Mouse (Mus musculus) brain, embryonic 14.5 days (tissue): ENCODE results near the gene Hist1h3e. TPM values are rescaled to one million over a fixed set of nuclear protein-coding genes. Genes with fewer than 3 reads are reported as not detected.

Experiments
- DNase-seq: peaks from one replicate; pipeline ENCODE4 v3.0.0-alpha.2; 2011; ENCODE audit warnings: low read depth
- CTCF ChIP-seq: fragments of 200-500 bp; IDR thresholded peaks from 2 replicates; pipeline ENCODE4 v1.5.1; 2012; ENCODE audit warnings: inconsistent platforms, mild to moderate bottlenecking, moderate library complexity, borderline replicate concordance; ENCODE audit not compliant: insufficient read depth, insufficient read length; ENCODE audit errors: extremely low read depth
- POLR2A ChIP-seq: fragments of 200-500 bp; IDR thresholded peaks from 2 replicates; pipeline ENCODE4 v1.6.1; 2012; ENCODE audit warnings: mild to moderate bottlenecking, inconsistent platforms, borderline replicate concordance; ENCODE audit not compliant: poor library complexity, insufficient read depth, insufficient read length, severe bottlenecking; ENCODE audit errors: extremely low read depth
- polyA plus RNA-seq: library from polyadenylated mRNA; depleted of rRNA; stranded (reverse); fragments of >200 nt; gene quantifications from 2 replicates; pipeline ENCODE4 v1.2.3, GENCODE M21; 2012

Gene Hist1h3e
- polyA plus RNA-seq, 1 experiment = 34.2 TPM

DNA sequence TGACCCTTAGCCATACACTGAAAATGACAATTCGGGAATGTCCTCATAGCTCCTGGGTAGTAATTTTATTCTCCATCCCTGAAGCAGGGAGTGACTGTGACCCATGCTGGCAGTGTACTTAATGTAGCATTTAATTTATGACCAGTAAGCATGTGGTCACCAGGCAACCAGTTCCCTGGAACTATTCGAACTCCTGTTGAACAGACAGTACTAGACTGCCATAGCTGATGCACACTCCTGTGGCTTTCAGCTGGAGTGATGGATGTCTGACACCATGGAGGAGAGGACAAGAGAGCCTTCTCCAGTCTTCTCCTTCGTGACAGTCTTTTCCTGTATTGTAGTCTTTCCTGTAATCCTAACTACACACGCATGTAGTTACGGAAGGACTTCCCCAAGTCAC is 33.2 kb downstream of the Hist1h3e start:
- DNase-seq = peak; percentile 15
- TF ChIP-seq POLR2A (no peak), CTCF (no peak)

DNA sequence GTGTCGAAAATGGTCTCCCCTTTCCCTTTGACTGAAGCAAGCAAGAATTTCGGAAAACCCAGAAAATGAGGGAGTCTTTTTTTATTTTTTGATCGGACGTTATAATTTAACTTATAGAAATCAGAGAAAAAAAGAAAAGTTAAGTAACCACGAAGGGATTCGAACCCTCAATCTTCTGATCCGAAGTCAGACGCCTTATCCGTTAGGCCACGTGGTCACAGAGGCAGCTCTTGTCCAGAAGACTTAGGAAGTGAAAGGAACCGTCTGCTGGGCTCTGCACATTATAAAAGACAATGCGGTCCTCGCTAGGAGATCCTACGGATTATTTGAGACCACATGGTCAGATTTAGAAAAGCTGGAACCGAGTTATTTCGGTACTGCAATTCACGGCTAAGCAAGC is 35.9 kb downstream of the Hist1h3e start:
- peak; percentile 96 for DNase-seq
- TF ChIP-seq CTCF (no peak), POLR2A (no peak)

DNA sequence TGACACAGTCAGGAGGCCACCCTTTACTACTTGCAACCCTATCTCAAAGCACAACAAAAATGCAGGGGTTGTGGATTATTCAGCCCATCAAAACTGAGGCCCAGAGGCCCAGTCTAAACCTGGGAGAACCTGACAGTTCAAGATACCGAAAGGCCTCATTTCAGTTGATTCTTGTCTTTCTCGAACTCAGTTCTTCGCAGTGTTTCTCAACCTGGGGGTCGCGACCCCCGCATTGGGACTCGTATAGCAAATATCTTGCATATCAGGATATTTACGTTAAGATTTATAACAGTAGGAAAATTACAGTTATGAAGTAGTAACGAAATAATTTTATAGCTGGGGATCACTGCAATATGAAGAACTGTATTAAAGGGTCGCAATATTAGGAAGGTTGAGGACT is 36.3 kb downstream of the Hist1h3e start:
- DNase-seq = no peak
- TF ChIP-seq CTCF = no peak
- TF ChIP-seq POLR2A = no peak

DNA sequence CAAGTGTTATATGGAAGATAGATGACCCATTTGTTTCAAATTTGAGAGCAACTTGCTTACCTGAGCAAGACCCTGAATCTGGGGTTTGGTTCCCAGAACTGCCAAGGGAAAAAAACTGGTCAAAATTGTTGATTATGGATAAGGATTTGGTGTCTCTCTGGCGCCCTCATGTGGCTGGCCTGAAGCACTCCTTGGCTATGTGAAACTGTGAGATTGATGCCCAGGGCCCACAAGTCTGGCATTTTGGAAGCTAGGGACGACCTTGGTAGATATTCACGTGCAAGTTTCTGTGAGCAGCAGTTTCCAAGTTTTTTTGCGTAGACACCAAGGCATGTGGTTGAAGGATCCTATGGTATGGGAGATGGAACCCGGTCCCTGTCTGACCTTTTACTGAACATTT is 37.5 kb downstream of the Hist1h3e start:
- TF ChIP-seq CTCF (peak; percentile 84; the same call in 1 of the 2 replicates), POLR2A (no peak)
- peak; percentile 94 for DNase-seq

DNA sequence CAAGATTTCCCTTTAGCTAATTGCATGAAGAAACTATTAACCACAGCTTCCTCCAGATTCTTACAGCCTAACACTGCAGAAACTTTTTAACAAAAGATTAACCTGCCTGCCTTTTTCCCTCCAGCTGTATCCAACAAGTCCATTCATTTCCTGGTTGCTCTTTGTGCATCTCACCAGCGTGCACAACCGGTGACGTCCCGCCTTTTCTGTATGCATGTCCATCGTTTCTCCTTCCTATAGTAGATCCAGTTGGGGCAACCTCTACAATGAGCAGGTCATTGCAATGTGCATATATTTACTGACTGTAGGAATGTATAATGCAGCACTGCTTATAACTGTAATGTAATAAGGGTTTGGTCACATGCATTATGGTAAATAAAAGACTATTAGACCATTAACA is 38.2 kb downstream of the Hist1h3e start:
- DNase-seq = no peak
- no peak for TF ChIP-seq CTCF
- TF ChIP-seq POLR2A = no peak

DNA sequence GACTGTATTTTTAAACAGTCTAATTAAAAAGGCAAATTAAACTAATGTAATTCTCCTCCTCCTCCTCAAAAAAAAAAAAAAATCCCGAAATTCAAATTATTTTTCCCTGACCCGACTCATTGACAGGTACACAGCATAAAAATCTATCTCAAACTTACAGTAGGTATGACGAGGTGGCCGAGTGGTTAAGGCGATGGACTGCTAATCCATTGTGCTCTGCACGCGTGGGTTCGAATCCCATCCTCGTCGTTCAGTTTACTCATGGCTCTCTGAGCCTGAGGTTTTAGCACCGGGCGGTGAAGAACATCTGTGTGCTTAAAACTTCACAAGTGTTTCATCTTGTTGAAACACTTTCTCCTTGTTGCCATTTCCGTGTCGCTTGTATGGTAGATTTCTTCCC is 40.5 kb downstream of the Hist1h3e start:
- TF ChIP-seq CTCF = no peak
- TF ChIP-seq POLR2A = no peak
- peak; percentile 73 for DNase-seq

DNA sequence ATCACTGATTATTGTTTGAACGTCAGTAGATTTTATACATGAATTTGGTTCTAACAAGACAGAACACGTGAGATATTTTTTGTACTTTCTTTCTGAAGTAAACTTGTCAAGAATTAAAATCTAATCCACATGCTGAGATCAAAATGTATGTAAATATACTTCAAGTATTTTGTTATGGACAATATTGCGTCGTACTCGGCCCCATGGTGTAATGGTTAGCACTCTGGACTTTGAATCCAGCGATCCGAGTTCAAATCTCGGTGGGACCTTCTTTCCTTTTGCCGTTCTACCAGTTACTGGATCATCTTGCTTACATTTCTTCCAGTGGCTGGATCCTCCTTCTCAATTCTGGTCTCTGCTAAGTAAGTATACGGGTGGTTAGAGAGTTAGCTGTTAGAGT is 42.8 kb downstream of the Hist1h3e start:
- TF ChIP-seq CTCF (no peak), POLR2A (no peak)
- DNase-seq = peak; percentile 77

DNA sequence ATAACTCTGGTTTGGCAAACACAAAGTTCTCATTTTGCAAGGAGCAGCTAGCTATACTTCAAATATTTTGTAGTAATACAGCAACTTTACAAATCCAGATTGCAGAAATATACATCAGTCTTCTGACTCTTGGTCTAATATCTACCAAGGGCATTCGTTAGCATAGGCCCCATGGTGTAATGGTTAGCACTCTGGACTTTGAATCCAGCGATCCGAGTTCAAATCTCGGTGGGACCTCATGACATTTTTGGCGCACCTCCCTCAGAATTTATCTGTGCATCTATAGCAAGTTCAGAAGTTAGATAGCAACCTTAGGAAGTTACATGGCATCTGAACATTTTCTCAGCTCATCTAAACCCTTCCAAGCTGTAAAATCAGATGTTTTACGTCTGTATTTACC is 43.3 kb downstream of the Hist1h3e start:
- TF ChIP-seq POLR2A (no peak), CTCF (no peak)
- peak; percentile 83 for DNase-seq

DNA sequence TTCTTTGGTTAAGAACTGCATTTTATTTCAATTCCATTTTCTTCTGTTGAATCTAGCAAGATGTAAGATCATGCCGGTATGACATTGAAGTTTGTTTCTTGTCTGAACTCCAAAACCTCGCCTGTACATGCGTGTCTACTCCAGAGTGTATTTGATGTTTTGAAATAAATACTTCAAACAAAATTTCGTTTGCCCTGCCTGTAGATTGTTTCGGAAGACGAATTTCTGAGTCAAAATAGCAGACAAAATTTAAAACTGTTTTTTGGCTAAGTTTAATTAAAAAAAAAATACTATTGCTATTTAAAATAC is 43.9 kb downstream of the Hist1h3e start:
- DNase-seq = no peak
- no peak for TF ChIP-seq CTCF
- TF ChIP-seq POLR2A = no peak

DNA sequence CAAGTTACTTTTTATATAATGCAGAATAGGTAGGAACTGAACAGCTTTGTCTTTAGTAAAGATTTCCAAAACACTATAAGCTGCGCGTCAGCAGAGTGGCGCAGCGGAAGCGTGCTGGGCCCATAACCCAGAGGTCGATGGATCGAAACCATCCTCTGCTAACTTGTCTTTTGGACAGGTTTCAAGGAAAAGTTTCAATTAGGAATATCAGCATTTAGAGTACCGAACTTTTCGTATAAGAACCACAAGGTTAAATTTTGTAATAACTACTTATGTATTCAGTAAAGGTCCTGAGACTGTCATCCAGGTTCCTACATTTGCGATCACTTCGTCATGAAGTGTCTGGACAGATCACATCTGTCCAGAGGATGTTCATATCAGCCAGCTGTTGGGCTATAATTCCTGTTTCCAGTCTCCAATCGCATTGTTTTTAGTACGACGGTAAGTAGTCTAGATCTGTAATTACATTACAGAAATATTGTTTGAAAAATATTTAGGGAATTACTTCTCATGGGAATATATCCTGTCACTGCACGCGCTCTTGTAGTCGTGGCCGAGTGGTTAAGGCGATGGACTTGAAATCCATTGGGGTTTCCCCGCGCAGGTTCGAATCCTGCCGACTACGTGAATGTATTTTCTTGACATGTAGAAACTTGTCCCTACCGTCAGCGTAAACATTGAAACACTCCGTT is 44.4 kb downstream of the Hist1h3e start:
- TF ChIP-seq CTCF = no peak
- no peak for TF ChIP-seq POLR2A

DNA sequence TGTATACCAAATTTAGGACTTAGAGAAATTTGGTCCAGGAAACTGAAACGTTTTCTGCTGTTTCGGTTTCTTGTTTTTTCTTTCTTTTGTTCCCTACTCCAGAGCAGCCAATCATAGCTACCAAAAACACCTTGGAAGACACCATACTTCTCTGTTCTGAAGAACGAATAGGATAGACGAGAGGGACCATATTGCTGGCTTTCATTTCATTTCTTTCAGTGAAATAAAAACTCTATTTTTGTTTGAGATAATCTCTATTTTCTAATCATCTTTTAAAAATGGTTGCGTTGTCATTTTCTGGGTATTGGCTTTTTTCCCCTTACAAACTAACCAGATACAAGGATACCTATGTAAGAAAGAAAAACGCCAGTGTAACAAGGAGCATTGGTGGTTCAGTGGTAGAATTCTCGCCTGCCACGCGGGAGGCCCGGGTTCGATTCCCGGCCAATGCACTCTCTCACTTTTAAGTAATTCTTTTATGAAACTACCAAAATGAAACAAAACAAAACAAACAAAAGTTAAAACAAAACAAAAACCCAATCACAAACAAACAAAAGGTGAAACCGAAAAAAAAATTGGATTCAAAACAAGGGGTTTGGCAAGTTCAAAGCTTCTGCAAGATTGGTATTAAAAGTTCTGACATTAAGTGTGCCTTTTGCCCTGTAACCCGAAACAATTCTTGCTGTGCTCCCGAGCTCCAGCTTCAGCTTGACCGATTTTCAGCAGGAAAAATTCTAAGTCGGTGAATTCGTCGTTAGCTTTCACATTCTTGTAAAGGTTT is 45.2 kb downstream of the Hist1h3e start:
- no peak for TF ChIP-seq CTCF
- no peak for TF ChIP-seq POLR2A

More for the DNA sequence above, 44.4 kb downstream of the Hist1h3e start:
- peak; percentile 92 for DNase-seq

DNA sequence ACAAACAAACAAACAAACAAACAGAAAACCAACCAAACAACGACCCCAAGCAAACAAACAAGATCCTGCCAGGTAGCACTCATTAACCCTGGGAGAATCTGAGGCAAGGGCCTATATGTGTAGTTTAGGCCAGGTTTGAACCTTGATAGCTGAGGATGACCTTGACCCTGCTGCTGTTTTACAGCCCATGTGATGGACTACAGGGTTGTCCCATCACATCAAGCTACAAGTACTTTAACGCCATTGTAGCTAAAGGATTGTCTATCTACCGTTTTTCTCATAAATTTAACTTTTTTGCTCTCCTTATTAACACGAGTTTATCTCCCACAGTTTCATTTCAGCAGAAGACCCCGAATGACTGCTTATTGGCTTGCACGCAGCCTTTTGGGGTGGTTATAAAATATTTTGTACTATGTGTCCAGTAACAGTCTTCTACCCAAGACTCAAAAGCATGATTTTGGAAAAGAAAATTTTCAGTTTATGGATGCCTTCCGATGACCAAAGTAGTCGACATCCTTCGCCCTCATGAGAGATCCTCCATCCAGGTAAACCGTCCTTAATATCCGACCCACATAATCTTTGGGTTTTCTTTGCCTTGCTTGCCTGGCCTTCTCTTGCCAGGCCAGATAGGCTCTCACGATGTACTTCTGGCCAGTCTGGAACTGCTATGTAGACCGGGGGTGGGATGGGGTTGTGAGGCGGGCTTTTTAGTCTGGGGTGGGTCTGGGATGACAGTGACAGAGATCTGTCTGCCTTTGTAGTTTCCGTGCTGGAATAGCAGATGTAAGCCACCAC is 46.1 kb downstream of the Hist1h3e start:
- DNase-seq = no peak
- TF ChIP-seq POLR2A (no peak), CTCF (no peak)

More for the DNA sequence above, 45.2 kb downstream of the Hist1h3e start:
- DNase-seq = peak; percentile 89

DNA sequence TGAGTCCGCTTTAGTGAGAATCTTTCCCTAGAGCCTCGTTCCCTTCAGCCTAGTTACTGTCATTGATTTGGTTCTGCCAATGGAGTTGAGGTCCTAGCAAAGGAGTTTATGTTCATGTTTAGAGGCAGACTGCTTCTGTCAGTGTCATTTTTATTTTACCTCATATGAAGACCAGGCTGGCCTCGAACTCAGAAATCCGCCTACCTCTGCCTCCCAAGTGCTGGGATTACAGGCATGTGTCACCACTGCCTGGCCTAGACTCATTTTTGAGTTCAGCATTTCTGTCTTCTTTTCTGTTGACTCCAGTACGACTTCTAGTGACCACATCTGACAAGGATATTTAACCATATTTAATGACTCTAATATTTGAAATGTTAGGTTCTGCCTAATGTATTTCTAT is 46.9 kb downstream of the Hist1h3e start:
- TF ChIP-seq POLR2A = no peak
- TF ChIP-seq CTCF = no peak
- DNase-seq = no peak
